Mouse (Mus musculus) testis, adult 10 weeks (tissue): ENCODE data around the gene Stk38l. TPM values are rescaled to one million over a fixed set of nuclear protein-coding genes. Genes with fewer than 3 reads are reported as not detected.

Experiments
- polyA plus RNA-seq: library from polyadenylated mRNA; stranded (reverse); fragments of 350-450 nt; fragmentation: Illumina TruSeq; extraction: RNeasy Lipid Tissue Mini Kit (QIAGEN cat#74804); gene quantifications from one replicate; pipeline ENCODE4 v1.2.3, GENCODE M21; 2014; ENCODE audit warnings: low read depth, low replicate concordance

Gene Stk38l
- polyA plus RNA-seq = 14.9 TPM

GRCm38 (mm10) chr6:146724581-146725383, at the start of gene Stk38l:
Gene Stk38l, plus strand, starts transcription at chr6:146724995.

GRCm38 (mm10) chr6:146795924-146796545, 71.2 kb downstream of the Stk38l start, which contains the start of gene Arntl2:
Gene Arntl2, plus strand, starts transcription at chr6:146796055.

Other genes with a start within 250 kb of the Stk38l start
- 2.3 TPM for gene Itpr2, start 222.8 kb upstream of the Stk38l start, polyA plus RNA-seq
- gene Fgfr1op2, start 147.8 kb upstream of the Stk38l start, polyA plus RNA-seq = 540 TPM
- 289 TPM for gene Ints13, start 147.2 kb upstream of the Stk38l start, polyA plus RNA-seq
- 194 TPM for gene Med21, start 82.4 kb upstream of the Stk38l start, polyA plus RNA-seq
- 9.3 TPM for gene Tm7sf3, start 82.2 kb upstream of the Stk38l start, polyA plus RNA-seq
- 1.8 TPM for gene Arntl2, start 71.1 kb downstream of the Stk38l start, polyA plus RNA-seq
- gene Smco2, start 125.1 kb downstream of the Stk38l start, polyA plus RNA-seq = 135 TPM
- 33.3 TPM for gene Ppfibp1, start 163.5 kb downstream of the Stk38l start, polyA plus RNA-seq
- gene 1700034J05Rik, start 229.4 kb downstream of the Stk38l start, polyA plus RNA-seq = 343 TPM